26 mouse cellular contexts compared by ENCODE assay signal in genomic region chr7:75582091-75582490, GRCm38 (mm10).
DNase-seq lines count a peak whose midpoint lies in the region; ATAC-seq lines count a peak whose summit lies in the region.
"Had no signal": no experiment of that assay in that cellular context is flagged by ENCODE, and none has a peak within 500 bp of the region (broad histone marks: within the 10 kb centered on the region; RNA-seq: fewer than 3 reads in every experiment).

No protein-coding gene starts in this region.

- no peak overlapping the region for H3K9ac ChIP-seq in heart, embryonic 15.5 days
- H3K9ac ChIP-seq in lung, embryonic 16.5 days (ENCODE audit: low read length) = no peak overlapping the region
- H3K9ac ChIP-seq in intestine, embryonic 15.5 days = no peak overlapping the region
- H3K9ac ChIP-seq: forebrain, embryonic 13.5 days; limb, embryonic 15.5 days; liver, postnatal 0 days had no signal

- no peak for ATAC-seq in heart, embryonic 15.5 days (replicated peaks; ENCODE audit: insufficient number of reproducible peaks, insufficient read depth, low FRiP score, low read depth)
- no peak for ATAC-seq in lung, embryonic 16.5 days (ENCODE audit: low read depth)
- peak; percentile 17 for ATAC-seq in common myeloid progenitor, adult 5-6 weeks (replicated peaks; ENCODE audit: low read depth, poor library complexity, severe bottlenecking)
- no peak for ATAC-seq in intestine, embryonic 15.5 days
- ATAC-seq: forebrain, embryonic 13.5 days; hindbrain, embryonic 16.5 days; intestine, embryonic 16.5 days; liver, postnatal 0 days; Patski had no signal

- H3K4me3 ChIP-seq in heart, embryonic 10.5 days = no peak overlapping the region
- H3K4me3 ChIP-seq in heart, embryonic 15.5 days = no peak overlapping the region
- no peak overlapping the region for H3K4me3 ChIP-seq in lung, embryonic 16.5 days (ENCODE audit: low read length)
- no peak overlapping the region for H3K4me3 ChIP-seq in intestine, embryonic 15.5 days (replicated peaks)
- H3K4me3 ChIP-seq: forebrain, embryonic 13.5 days; limb, embryonic 10.5 days; limb, embryonic 15.5 days had no signal

- H3K36me3 ChIP-seq in heart, embryonic 10.5 days = peaks cover 20% of the 10 kb centered on the region; the same call in 1 of the 2 replicates
- H3K36me3 ChIP-seq in heart, embryonic 15.5 days = peaks cover 8% of the 10 kb centered on the region; the same call in 1 of the 2 replicates
- H3K36me3 ChIP-seq in lung, embryonic 16.5 days (ENCODE audit: control insufficient read depth, insufficient read depth, low read length) = peaks cover 4% of the 10 kb centered on the region; the same call in 1 of the 2 replicates
- peaks cover 7% of the 10 kb centered on the region; the same call in 1 of the 2 replicates for H3K36me3 ChIP-seq in intestine, embryonic 15.5 days
- H3K36me3 ChIP-seq: G1E had no signal

- WGBS in heart, embryonic 10.5 days = 68% methylated on average over 4 of the region's 4 CpGs
- WGBS in heart, embryonic 15.5 days = 54% methylated on average over 4 of the region's 4 CpGs
- WGBS in lung, embryonic 16.5 days = 43% methylated on average over 4 of the region's 4 CpGs
- WGBS in intestine, embryonic 15.5 days = 69% methylated on average over 4 of the region's 4 CpGs

- H3K27ac ChIP-seq in heart, embryonic 10.5 days = peak overlapping the region; percentile 42; the same call in 1 of the 2 replicates
- peak overlapping the region; percentile 55 for H3K27ac ChIP-seq in heart, embryonic 15.5 days
- H3K27ac ChIP-seq in lung, embryonic 16.5 days (ENCODE audit: low read length) = peak overlapping the region; percentile 18
- H3K27ac ChIP-seq in intestine, embryonic 15.5 days = no peak overlapping the region
- H3K27ac ChIP-seq: forebrain, embryonic 13.5 days; kidney, postnatal 0 days; limb, embryonic 10.5 days; limb, embryonic 15.5 days had no signal

- H3K4me1 ChIP-seq in heart, embryonic 10.5 days = peaks cover 43% of the 10 kb centered on the region
- peaks cover 52% of the 10 kb centered on the region for H3K4me1 ChIP-seq in heart, embryonic 15.5 days (replicated peaks)
- H3K4me1 ChIP-seq in lung, embryonic 16.5 days (replicated peaks; ENCODE audit: control insufficient read depth, insufficient read depth, low read length) = peaks cover 26% of the 10 kb centered on the region
- H3K4me1 ChIP-seq in intestine, embryonic 15.5 days (replicated peaks) = no peaks in the 10 kb centered on the region
- H3K4me1 ChIP-seq: forebrain, embryonic 13.5 days had no signal

- no peak overlapping the region for H3K4me2 ChIP-seq in heart, embryonic 15.5 days
- no peak overlapping the region for H3K4me2 ChIP-seq in lung, embryonic 16.5 days (ENCODE audit: low read depth, low read length)
- no peak overlapping the region for H3K4me2 ChIP-seq in intestine, embryonic 15.5 days (replicated peaks)
- H3K4me2 ChIP-seq: forebrain, embryonic 13.5 days; limb, embryonic 15.5 days had no signal

- no peak for DNase-seq in heart, embryonic 10.5 days (ENCODE audit: low spot score)
- no peak for DNase-seq in heart, adult 18-20 months
- DNase-seq in heart, adult 11 months = no peak
- DNase-seq in lung, postnatal 14 days = no peak
- DNase-seq: adrenal gland, postnatal 10 days; cerebellum, adult 8-10 months; cerebellum, postnatal 25 days; gastrocnemius, postnatal 25 days; kidney, adult 8-10 months; kidney, postnatal 4 days; layer of hippocampus, postnatal 36 days; liver, postnatal 0 days; lung, postnatal 36 days; midbrain, embryonic 14.5 days had no signal

- no peaks in the 10 kb centered on the region for H3K9me3 ChIP-seq in heart, embryonic 10.5 days
- no peaks in the 10 kb centered on the region for H3K9me3 ChIP-seq in heart, embryonic 15.5 days (replicated peaks)
- H3K9me3 ChIP-seq in lung, embryonic 16.5 days (ENCODE audit: control insufficient read depth, low read length) = no peaks in the 10 kb centered on the region
- H3K9me3 ChIP-seq in intestine, embryonic 15.5 days = no peaks in the 10 kb centered on the region
- H3K9me3 ChIP-seq: forebrain, embryonic 13.5 days; G1E; limb, embryonic 10.5 days; limb, embryonic 15.5 days had no signal

- H3K27me3 ChIP-seq in heart, embryonic 10.5 days (ENCODE audit: insufficient read depth, poor library complexity, severe bottlenecking) = no peaks in the 10 kb centered on the region
- no peaks in the 10 kb centered on the region for H3K27me3 ChIP-seq in heart, embryonic 15.5 days
- H3K27me3 ChIP-seq in lung, embryonic 16.5 days (ENCODE audit: control insufficient read depth, insufficient read depth, low read depth, low read length) = no peaks in the 10 kb centered on the region
- no peaks in the 10 kb centered on the region for H3K27me3 ChIP-seq in intestine, embryonic 15.5 days (replicated peaks)
- H3K27me3 ChIP-seq: forebrain, embryonic 13.5 days; limb, embryonic 15.5 days; Patski had no signal
